Mouse (Mus musculus) kidney, postnatal 36 days (tissue): ENCODE results near the gene Lrrc26.
A peak's percentile ranks its signal among the peaks of the same experiment; 100 is the strongest.

Experiments
- DNase-seq, 2 experiments: peaks; one replicate each; pipeline ENCODE4 v3.0.0; 2021 to 2022; ENCODE audit warnings: mixed read lengths in 2 of 2

The Lrrc26 gene

GRCm38 (mm10) chr2:25303452-25303851 lies 13.7 kb downstream of the Lrrc26 start:
- no peak for DNase-seq

GRCm38 (mm10) chr2:25303931-25304656 lies 14.4 kb downstream of the Lrrc26 start:
- no peak for DNase-seq

- peak in 1 of 2 experiments; percentile 40 for DNase-seq
These were observed 15.2 kb downstream of the Lrrc26 start for GRCm38 (mm10) chr2:25304657-25305541.

- no peak for DNase-seq
These were observed 16.1 kb downstream of the Lrrc26 start for GRCm38 (mm10) chr2:25305587-25306359.

- no peak for DNase-seq
These were observed 20.5 kb downstream of the Lrrc26 start for GRCm38 (mm10) chr2:25310180-25310579.

GRCm38 (mm10) chr2:25310969-25311368 lies 21.3 kb downstream of the Lrrc26 start:
- DNase-seq = no peak

DNA sequence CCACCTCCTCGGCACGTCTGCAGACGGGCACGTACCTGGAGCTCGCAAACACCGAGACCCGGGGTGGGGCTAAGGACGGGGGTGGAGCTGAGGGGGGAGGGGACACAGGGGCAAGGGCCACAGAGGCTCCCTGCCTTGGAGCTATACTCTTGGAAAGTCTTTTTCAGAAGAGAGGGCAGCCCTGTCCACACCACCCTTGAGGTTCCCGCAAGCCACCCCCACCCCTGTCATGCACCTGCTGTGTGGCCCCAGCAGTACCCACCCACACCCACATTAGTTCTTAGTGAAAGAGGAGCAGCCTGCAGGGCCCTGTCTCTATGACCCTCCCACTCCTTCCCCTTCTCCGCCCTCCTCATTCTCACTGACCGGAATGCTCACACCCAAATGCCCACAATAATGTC lies 21.8 kb downstream of the Lrrc26 start:
- no peak for DNase-seq

DNA sequence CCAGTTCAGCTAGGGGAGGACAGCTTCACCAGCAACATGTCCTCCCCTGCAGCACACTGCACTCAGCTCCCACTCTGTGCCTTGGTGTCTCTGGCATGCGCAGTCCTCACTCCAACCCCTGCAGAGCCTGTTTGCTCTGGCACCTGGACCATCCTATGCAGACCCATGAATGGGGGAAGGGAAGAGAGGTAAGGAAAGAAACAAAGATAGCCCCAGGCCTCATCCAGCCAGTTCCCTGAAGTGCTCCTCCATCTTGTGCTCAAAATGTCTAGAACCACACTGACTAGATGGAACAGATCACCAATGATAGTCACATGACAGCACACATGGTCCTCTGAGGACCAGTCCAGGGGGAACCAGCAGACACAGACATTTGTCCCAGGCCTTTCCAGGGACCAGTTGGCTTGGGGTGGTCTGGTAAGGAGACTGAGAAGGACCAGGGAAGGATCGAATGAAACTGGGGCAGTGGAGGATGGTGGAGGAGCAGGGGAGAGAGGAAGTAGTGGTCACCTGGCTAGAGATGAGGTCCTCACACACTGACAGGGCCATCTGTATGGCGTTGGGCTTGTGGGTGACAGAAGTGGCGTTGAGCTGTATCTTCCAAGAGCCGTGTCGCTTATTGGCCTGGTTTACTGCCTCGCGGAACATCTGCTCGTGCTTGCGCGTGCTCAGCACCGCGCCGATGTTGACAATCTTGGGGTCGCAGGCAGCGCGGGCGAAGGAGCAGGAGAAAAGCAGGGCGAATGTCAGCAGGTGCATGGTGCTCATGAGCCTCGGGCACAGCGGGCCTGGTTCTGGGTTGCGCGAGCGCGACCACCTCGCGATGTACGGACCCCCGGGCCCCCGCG lies 28.6 kb downstream of the Lrrc26 start:
- no peak for DNase-seq

DNA sequence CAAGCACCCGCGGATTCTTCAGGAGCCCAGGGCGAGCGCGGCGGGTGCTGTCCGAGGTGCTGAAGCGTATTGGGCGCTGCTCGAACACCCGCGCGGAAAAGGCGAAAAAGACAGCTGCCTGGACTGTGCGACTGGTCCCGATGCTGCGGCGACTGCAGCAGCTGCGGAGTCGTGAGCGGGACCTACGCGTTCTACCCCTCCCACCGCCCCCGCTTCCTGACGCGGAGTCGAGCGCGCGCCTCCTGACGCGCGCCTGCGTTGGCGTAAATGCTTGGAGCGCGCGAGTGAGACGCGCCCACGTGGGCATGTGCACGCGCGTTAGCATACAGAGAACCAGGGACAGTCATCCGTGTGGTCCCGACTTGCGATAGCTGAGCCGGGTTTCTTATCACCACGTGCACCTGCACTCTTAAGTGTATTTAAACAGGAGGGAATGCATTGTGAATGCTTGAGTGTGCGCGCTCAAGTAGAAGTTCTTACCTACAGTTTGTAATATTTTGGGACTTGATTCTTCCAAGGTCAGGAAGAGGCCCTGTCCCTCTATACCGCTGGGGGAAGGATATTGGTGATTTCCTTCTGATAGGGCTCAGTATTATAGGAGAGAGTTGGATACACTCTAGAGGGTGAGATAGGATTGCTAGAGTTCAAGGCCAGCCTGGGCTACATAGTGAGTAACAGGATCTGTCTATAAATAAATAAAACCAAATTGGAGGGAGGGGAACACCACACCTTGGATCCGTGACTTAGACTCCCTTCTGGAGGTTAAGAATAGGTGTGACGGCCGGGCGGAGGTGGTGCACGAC lies 29.5 kb downstream of the Lrrc26 start, which contains the start of gene Grin1:
Grin1 (minus strand) TSS at position 217 of the 803 bp plus-strand sequence.
- DNase-seq = peak; percentile 40 to 85

DNA sequence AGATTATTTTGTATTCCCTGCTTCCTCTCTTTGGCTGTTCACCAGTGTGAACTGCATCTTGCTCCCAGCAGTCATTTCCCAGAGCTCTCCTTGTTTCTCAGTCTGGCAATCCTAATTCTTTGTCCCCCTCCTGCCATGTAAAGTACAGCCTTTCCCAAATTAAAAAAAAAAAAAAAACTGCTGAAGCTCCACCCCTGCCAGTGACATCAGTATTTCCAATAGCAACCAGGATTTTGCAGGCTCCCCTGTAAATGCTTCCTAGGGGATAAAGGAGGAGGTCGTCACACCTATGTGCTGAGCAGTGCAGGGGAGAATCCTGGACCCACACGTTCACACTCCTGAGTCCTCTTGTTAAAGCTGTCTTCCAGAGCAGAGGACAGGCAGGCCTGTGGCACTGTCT lies 30.4 kb downstream of the Lrrc26 start:
- DNase-seq = no peak

DNA sequence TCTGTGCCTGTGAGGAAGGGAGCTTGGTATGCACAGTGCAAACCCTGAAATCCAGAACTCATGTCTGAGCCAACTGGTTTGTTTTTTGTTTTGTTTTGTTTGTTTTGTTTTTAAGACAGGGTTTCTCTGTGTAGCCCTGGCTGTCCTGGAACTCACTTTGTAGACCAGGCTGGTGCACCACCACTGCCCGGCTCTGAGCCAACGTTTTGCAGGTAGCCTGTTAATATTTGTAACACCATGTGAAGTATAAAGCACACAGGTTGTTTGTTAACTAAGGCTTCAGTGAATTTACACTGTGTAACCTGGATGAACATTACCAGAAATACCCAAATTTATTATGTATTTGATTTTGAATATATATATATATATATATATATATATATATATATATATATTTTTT lies 36.3 kb downstream of the Lrrc26 start:
- peak; percentile 29 to 74 for DNase-seq

- DNase-seq = peak; percentile 47 to 73
These were observed 38.7 kb downstream of the Lrrc26 start for GRCm38 (mm10) chr2:25328440-25328839.

- no peak for DNase-seq
These were observed 41.8 kb downstream of the Lrrc26 start for GRCm38 (mm10) chr2:25331470-25331869.

- peak; percentile 99 to 100 for DNase-seq
These were observed 42.8 kb downstream of the Lrrc26 start, which contains the start of gene Man1b1 for GRCm38 (mm10) chr2:25332286-25333160. Man1b1 (plus strand) TSS chr2:25332338.

DNA sequence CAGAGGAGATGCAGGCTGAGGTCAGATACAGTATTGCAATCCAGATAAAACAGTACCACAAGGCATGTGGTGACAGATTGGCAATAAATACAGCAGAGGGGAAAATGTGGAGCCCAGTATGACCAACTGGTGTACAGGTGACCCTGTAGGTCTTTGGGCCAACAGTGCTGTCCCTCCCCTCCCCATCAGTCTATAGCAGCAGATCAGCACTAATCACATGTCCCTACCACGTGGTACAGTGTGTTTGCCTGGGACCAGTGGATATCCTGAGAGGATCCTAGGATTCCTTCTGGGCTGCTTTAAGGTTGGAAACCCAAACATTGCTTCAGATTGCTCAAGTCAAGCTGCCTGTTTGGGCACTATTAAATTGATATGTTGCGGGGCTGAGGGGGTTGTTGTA lies 43.9 kb downstream of the Lrrc26 start:
- no peak for DNase-seq

GRCm38 (mm10) chr2:25338303-25338702 lies 48.6 kb downstream of the Lrrc26 start:
- no peak for DNase-seq
